10 mouse cellular contexts compared by ENCODE assay signal in genomic region chr9:107381723-107382122, GRCm38 (mm10). TPM values are rescaled to one million over a fixed set of nuclear protein-coding genes. Genes with fewer than 3 reads are reported as not detected.
A peak's percentile ranks its signal among the peaks of the same experiment; 100 is the strongest.
DNase-seq lines count a peak whose midpoint lies in the region; ATAC-seq and TF ChIP-seq lines count a peak whose summit lies in the region.
"Had no signal": no experiment of that assay in that cellular context is flagged by ENCODE, and none has a peak within 500 bp of the region (broad histone marks: within the 10 kb centered on the region; RNA-seq: fewer than 3 reads in every experiment).

No protein-coding gene starts in this region.

- no peak for ATAC-seq in hindbrain, embryonic 14.5 days (ENCODE audit: low FRiP score)
- no peak for ATAC-seq in hindbrain, embryonic 13.5 days (ENCODE audit: low FRiP score)
- ATAC-seq in G1E (ENCODE audit: extremely low read depth, insufficient number of reproducible peaks, low FRiP score, poor library complexity, severe bottlenecking): 0 out of 2 replicates have a peak, but pooled peaks have one; percentile 15
- ATAC-seq in CD4-positive, CD25-positive, alpha-beta regulatory T cell, adult 4 months: no peak
- ATAC-seq: intestine, embryonic 15.5 days had no signal

- H3K4me2 ChIP-seq in hindbrain, embryonic 14.5 days (replicated peaks): no peak overlapping the region
- H3K4me2 ChIP-seq in hindbrain, embryonic 13.5 days: no peak overlapping the region
- H3K4me2 ChIP-seq: intestine, embryonic 15.5 days had no signal

- whole genome bisulfite sequencing in hindbrain, embryonic 14.5 days: 16% methylated on average over 8 of the region's 8 CpGs
- 12% methylated on average over 8 of the region's 8 CpGs for WGBS in hindbrain, embryonic 13.5 days
- 10% methylated on average over 8 of the region's 8 CpGs for WGBS in limb, embryonic 10.5 days

- H3K4me3 ChIP-seq in hindbrain, embryonic 14.5 days (replicated peaks; ENCODE audit: low read length): no peak overlapping the region
- H3K4me3 ChIP-seq in hindbrain, embryonic 13.5 days: no peak overlapping the region
- no peak overlapping the region for H3K4me3 ChIP-seq in G1E (ENCODE audit: low read depth, low read length)
- no peak overlapping the region for H3K4me3 ChIP-seq in limb, embryonic 10.5 days
- H3K4me3 ChIP-seq: intestine, embryonic 15.5 days; megakaryocyte, embryonic 14.5 days had no signal

- no peak overlapping the region for H3K9ac ChIP-seq in hindbrain, embryonic 14.5 days
- H3K9ac ChIP-seq in hindbrain, embryonic 13.5 days: no peak overlapping the region
- H3K9ac ChIP-seq: intestine, embryonic 15.5 days had no signal

- H3K36me3 ChIP-seq in hindbrain, embryonic 14.5 days (replicated peaks; ENCODE audit: control insufficient read depth, insufficient read depth): no peaks in the 10 kb centered on the region
- no peaks in the 10 kb centered on the region for H3K36me3 ChIP-seq in hindbrain, embryonic 13.5 days
- no peaks in the 10 kb centered on the region for H3K36me3 ChIP-seq in G1E (replicated peaks)
- no peaks in the 10 kb centered on the region for H3K36me3 ChIP-seq in limb, embryonic 10.5 days
- H3K36me3 ChIP-seq: intestine, embryonic 15.5 days had no signal

- H3K4me1 ChIP-seq in hindbrain, embryonic 14.5 days (replicated peaks; ENCODE audit: control insufficient read depth, insufficient read depth, low read length): peaks cover 21% of the 10 kb centered on the region
- peaks cover 51% of the 10 kb centered on the region for H3K4me1 ChIP-seq in hindbrain, embryonic 13.5 days (replicated peaks)
- no peaks in the 10 kb centered on the region; the same call in 1 of the 2 replicates for H3K4me1 ChIP-seq in G1E (ENCODE audit: insufficient read depth, low read depth, low read length)
- H3K4me1 ChIP-seq in limb, embryonic 10.5 days: peaks cover 16% of the 10 kb centered on the region

- H3K27ac ChIP-seq in hindbrain, embryonic 14.5 days: no peak overlapping the region
- H3K27ac ChIP-seq in hindbrain, embryonic 13.5 days: no peak overlapping the region
- no peak overlapping the region for H3K27ac ChIP-seq in limb, embryonic 10.5 days
- H3K27ac ChIP-seq: intestine, embryonic 15.5 days had no signal

- H3K27me3 ChIP-seq in hindbrain, embryonic 14.5 days (ENCODE audit: control insufficient read depth, insufficient read depth, low read length): peaks cover 28% of the 10 kb centered on the region; the same call in 1 of the 2 replicates
- peaks cover 70% of the 10 kb centered on the region for H3K27me3 ChIP-seq in hindbrain, embryonic 13.5 days
- H3K27me3 ChIP-seq in G1E (ENCODE audit: insufficient read depth, low read length): peaks cover 42% of the 10 kb centered on the region
- peaks cover 100% of the 10 kb centered on the region for H3K27me3 ChIP-seq in limb, embryonic 10.5 days (ENCODE audit: low read depth, poor library complexity, severe bottlenecking)

- H3K9me3 ChIP-seq in hindbrain, embryonic 14.5 days (ENCODE audit: control insufficient read depth, low read length): no peaks in the 10 kb centered on the region
- no peaks in the 10 kb centered on the region for H3K9me3 ChIP-seq in hindbrain, embryonic 13.5 days
- no peaks in the 10 kb centered on the region for H3K9me3 ChIP-seq in G1E (replicated peaks)
- no peaks in the 10 kb centered on the region for H3K9me3 ChIP-seq in limb, embryonic 10.5 days (replicated peaks)
- H3K9me3 ChIP-seq: intestine, embryonic 15.5 days had no signal

- TF ChIP-seq CTCF in G1E (IDR thresholded peaks at IDR 0.05; ENCODE audit: low read depth, low read length): no peak

- DNase-seq in hindbrain, embryonic 14.5 days (ENCODE audit: low spot score): peak; percentile 53
- DNase-seq in G1E (ENCODE audit: low spot score): no peak
- DNase-seq in embryo, embryonic 11 days: peak; percentile 73
- peak; percentile 79 for DNase-seq in limb, embryonic 10.5 days (ENCODE audit: low spot score)
- no peak for DNase-seq in layer of hippocampus, adult 9-11 months
- DNase-seq in spleen, adult 18-20 months: no peak

RNA-seq across cellular contexts. Expression of gene Cacna2d2, which starts 17.7 kb away (rescaled TPM):
- 6.8 and 7.7 TPM in 2 replicates for polyA plus RNA-seq in hindbrain, embryonic 14.5 days (2014; fragmentation: Nextera tagmentation; extraction: Ambion mirVana)
- polyA plus RNA-seq in hindbrain, embryonic 13.5 days (2015; fragmentation: Nextera tagmentation; extraction: Ambion mirVana): 7.6 and 8.3 TPM in 2 replicates
- total RNA-seq in G1E (2014; fragmentation: Nextera tagmentation): not detected in 2 replicates
- total RNA-seq in G1E (2017): 0.05 and 0.06 TPM in 2 replicates
- polyA plus RNA-seq in G1E (2012): 0.09 TPM in 1 of 2 replicates, not detected in the other
- polyA plus RNA-seq in limb, embryonic 10.5 days (2016; fragmentation: Nextera tagmentation; extraction: Ambion mirVana): 0.20 and 0.34 TPM in 2 replicates
- under 1 TPM; 0.52 to 0.73 TPM for polyA plus RNA-seq in CD4-positive, CD25-positive, alpha-beta regulatory T cell, adult 4 months (2017; shearing (Covaris generic))

RNA-seq across cellular contexts. Expression of gene 6430571L13Rik, which starts 41.3 kb away (rescaled TPM):
- polyA plus RNA-seq in hindbrain, embryonic 14.5 days (2014; fragmentation: Nextera tagmentation; extraction: Ambion mirVana): 5.4 and 5.6 TPM in 2 replicates
- 7.8 and 8.3 TPM in 2 replicates for polyA plus RNA-seq in hindbrain, embryonic 13.5 days (2015; fragmentation: Nextera tagmentation; extraction: Ambion mirVana)
- total RNA-seq in G1E (2014; fragmentation: Nextera tagmentation) (1.3 TPM in 1 of 2 replicates, not detected in the other), G1E (2017) (0.64 and 0.76 TPM in 2 replicates)
- polyA plus RNA-seq in G1E (2012): 0.29 and 0.46 TPM in 2 replicates
- 0.72 and 0.74 TPM in 2 replicates for polyA plus RNA-seq in limb, embryonic 10.5 days (2016; fragmentation: Nextera tagmentation; extraction: Ambion mirVana)
- polyA plus RNA-seq in CD4-positive, CD25-positive, alpha-beta regulatory T cell, adult 4 months (2017; shearing (Covaris generic)): 1 to 10 TPM; 1.8 to 3.0 TPM

RNA-seq across cellular contexts. Expression of gene Hemk1, which starts 43.6 kb away (rescaled TPM):
- polyA plus RNA-seq in hindbrain, embryonic 14.5 days (2014; fragmentation: Nextera tagmentation; extraction: Ambion mirVana): 16.7 and 19.1 TPM in 2 replicates
- 17.0 and 17.4 TPM in 2 replicates for polyA plus RNA-seq in hindbrain, embryonic 13.5 days (2015; fragmentation: Nextera tagmentation; extraction: Ambion mirVana)
- 29.6 and 42.6 TPM in 2 replicates for total RNA-seq in G1E (2014; fragmentation: Nextera tagmentation)
- 35.6 and 48.6 TPM in 2 replicates for total RNA-seq in G1E (2017)
- 9.4 and 11.0 TPM in 2 replicates for polyA plus RNA-seq in G1E (2012)
- polyA plus RNA-seq in limb, embryonic 10.5 days (2016; fragmentation: Nextera tagmentation; extraction: Ambion mirVana): 10.3 and 12.2 TPM in 2 replicates
- 10 to 100 TPM; 27.8 to 29.1 TPM for polyA plus RNA-seq in CD4-positive, CD25-positive, alpha-beta regulatory T cell, adult 4 months (2017; shearing (Covaris generic))

Comparison
In these comparisons a context has a peak if more than half of its experiments do, and no peak if none do; other contexts are left out.
1. DNase-seq: peak in hindbrain, embryonic 14.5 days (single experiment), embryo, embryonic 11 days (single experiment) and limb, embryonic 10.5 days (single experiment); none in G1E (single experiment), layer of hippocampus, adult 9-11 months (single experiment) and spleen, adult 18-20 months (0 of 2).